Mouse (Mus musculus) cortical plate, adult 2 months (tissue): ENCODE results near the gene Nos2.

Experiments used
- CTCF ChIP-seq: fragments of 200-500 bp; IDR thresholded peaks from 2 replicates; pipeline ENCODE4 v1.5.1; 2011; ENCODE audit warnings: mild to moderate bottlenecking, control low read depth, low read length; ENCODE audit not compliant: insufficient read depth; ENCODE audit errors: extremely low read depth
- POLR2A ChIP-seq: fragments of 200-500 bp; IDR thresholded peaks from 2 replicates; pipeline ENCODE4 v1.6.1; 2011; ENCODE audit warnings: mild to moderate bottlenecking, low read length, control low read depth; ENCODE audit not compliant: insufficient read depth; ENCODE audit errors: extremely low read depth

- TF ChIP-seq CTCF = no peak
- no peak for TF ChIP-seq POLR2A
Observed at GRCm38 (mm10) chr11:78973381-78974150, 53.0 kb downstream of the Nos2 start.
